Mouse (Mus musculus) heart, adult 2 months (tissue): ENCODE measurements around the gene Flot1.
A peak's percentile ranks its signal among the peaks of the same experiment; 100 is the strongest.

Experiments
- CTCF ChIP-seq: fragments of 200-600 bp; IDR thresholded peaks from 2 replicates; pipeline ENCODE4 v1.8.1; 2022; ENCODE audit warnings: antibody characterized with exemption, mild to moderate bottlenecking, moderate library complexity
- EP300 ChIP-seq: fragments of 200-500 bp; IDR thresholded peaks from 2 replicates; pipeline ENCODE4 v1.6.1; 2011; ENCODE audit warnings: low read depth, low read length, control low read depth; ENCODE audit not compliant: insufficient read depth

- TF ChIP-seq CTCF, result peak; percentile 62
- no peak for TF ChIP-seq EP300
Measured at GRCm38 (mm10) chr17:35843514-35843913, 20.5 kb downstream of the Flot1 start.
